Mouse (Mus musculus) embryonic fibroblast, embryonic 13.5 days (primary cell): ENCODE results near the gene Neurod1.

Experiments
- CTCF ChIP-seq: IDR thresholded peaks from 2 replicates; pipeline ENCODE4 v1.5.1; 2011; ENCODE audit warnings: mild to moderate bottlenecking, control low read depth, low read length, moderate library complexity, borderline replicate concordance; ENCODE audit not compliant: insufficient read depth
- POLR2A ChIP-seq: IDR thresholded peaks from 2 replicates; pipeline ENCODE4 v1.6.1; 2011; ENCODE audit warnings: low read depth, mild to moderate bottlenecking, control low read depth, low read length, moderate library complexity

- TF ChIP-seq POLR2A (no peak), CTCF (no peak)
Measured at GRCm38 (mm10) chr2:79450684-79451394, 5.7 kb downstream of the Neurod1 start.
